Mouse (Mus musculus): ENCODE results near the gene Rapgef4. TPM values are rescaled to one million over a fixed set of nuclear protein-coding genes. Genes with fewer than 3 reads are reported as not detected.

Rapgef4 gene
- polyA plus RNA-seq, 1 experiment from 2014 or later: 3.6 TPM

DNA sequence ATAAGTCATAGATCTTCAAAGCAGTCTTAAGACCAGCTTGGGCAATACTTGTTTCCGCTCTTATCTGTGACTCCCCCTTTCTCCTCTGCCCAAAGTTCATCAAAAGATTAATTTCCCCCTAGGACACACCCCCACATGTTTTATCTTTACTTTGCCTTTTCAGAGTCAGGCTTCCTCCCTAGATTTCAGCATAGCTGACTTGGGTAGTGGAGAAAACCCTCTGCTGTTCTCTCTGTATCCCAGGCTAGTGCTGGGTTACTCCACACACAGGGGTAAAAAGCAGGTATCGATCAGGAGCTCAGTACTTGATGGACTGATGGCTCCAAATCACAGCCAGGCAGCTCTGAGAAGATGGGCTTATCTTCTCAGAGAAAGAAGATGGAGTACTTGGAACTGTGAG, 109.0 kb downstream of the Rapgef4 start:
- 74% methylated on average over 2 of the region's 2 CpGs for WGBS
- no peak overlapping the region for H3K27ac ChIP-seq (replicated peaks)
- H3K4me1 ChIP-seq (replicated peaks; ENCODE audit: control insufficient read depth, insufficient read depth): no peaks in the 10 kb centered on the region; the same call in 1 of the 2 replicates

GRCm38 (mm10) chr2:72092046-72092445, 111.0 kb downstream of the Rapgef4 start:
- Histone ChIP-seq H3K27ac (replicated peaks) (no peak overlapping the region), H3K4me3 (ENCODE audit: low read depth, low read length) (no peak overlapping the region), H3K27me3 (ENCODE audit: control insufficient read depth, insufficient read depth, low read length) (no peaks in the 10 kb centered on the region), H3K9ac (ENCODE audit: low read length) (no peak overlapping the region), H3K4me2 (replicated peaks; ENCODE audit: low read depth) (no peak overlapping the region), H3K9me3 (ENCODE audit: control insufficient read depth, low read length) (no peaks in the 10 kb centered on the region), H3K4me1 (replicated peaks; ENCODE audit: control insufficient read depth, insufficient read depth) (no peaks in the 10 kb centered on the region; the same call in 1 of the 2 replicates), H3K36me3 (ENCODE audit: control insufficient read depth, insufficient read depth, low read length) (no peaks in the 10 kb centered on the region)
- TF ChIP-seq CTCF (IDR thresholded peaks at IDR 0.05; ENCODE audit: low read depth) (no peak), EP300 (optimal IDR thresholded peaks at IDR 0.05) (no peak)
- ATAC-seq (ENCODE audit: low FRiP score, low TSS enrichment) (no peak), DNase-seq (ENCODE audit: low spot score) (no peak)
- 31% methylated on average over 3 of the region's 3 CpGs for WGBS

More for the DNA sequence above, 109.0 kb downstream of the Rapgef4 start:
- no peak for TF ChIP-seq EP300 (optimal IDR thresholded peaks at IDR 0.05)
- TF ChIP-seq CTCF (IDR thresholded peaks at IDR 0.05; ENCODE audit: low read depth): no peak
- H3K9ac ChIP-seq (ENCODE audit: low read length): no peak overlapping the region
- no peaks in the 10 kb centered on the region for H3K36me3 ChIP-seq (ENCODE audit: control insufficient read depth, insufficient read depth, low read length)
- no peak overlapping the region for H3K4me2 ChIP-seq (replicated peaks; ENCODE audit: low read depth)
- DNase-seq (ENCODE audit: low spot score) (no peak), ATAC-seq (ENCODE audit: low FRiP score, low TSS enrichment) (no peak)
- no peak overlapping the region for H3K4me3 ChIP-seq (ENCODE audit: low read depth, low read length)
- no peaks in the 10 kb centered on the region for H3K9me3 ChIP-seq (ENCODE audit: control insufficient read depth, low read length)
- H3K27me3 ChIP-seq (ENCODE audit: control insufficient read depth, insufficient read depth, low read length): no peaks in the 10 kb centered on the region

DNA sequence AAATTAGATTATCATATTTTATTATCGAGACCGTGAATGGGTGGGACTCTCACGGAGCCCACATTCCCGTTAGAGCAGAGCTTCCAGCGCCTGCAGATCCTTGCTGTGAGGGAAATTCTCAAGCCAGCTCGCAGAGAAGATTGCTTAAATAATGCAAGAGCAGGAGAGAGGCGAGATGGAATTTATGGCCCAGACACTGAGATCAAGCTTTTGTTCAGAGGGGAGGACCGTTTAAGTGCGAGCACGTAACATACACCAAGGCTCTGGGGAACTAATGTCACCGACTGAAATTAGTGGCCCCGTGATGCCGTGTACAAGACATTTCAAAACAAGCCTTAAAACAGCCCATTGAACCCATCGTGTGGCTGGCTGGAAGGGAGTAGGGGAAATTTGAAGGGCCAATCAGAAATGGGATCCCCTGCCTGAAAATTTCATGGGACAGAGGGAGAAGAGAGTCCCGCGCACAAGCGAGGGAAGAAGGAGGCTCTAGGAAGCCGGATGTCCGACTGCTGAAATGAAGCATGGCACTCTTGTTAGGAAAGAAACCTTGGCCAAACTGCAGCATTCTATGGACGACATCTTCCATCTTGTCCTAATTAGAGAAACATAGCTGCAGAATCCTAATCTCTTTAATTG, 112.5 kb downstream of the Rapgef4 start:
- Histone ChIP-seq H3K4me1 (replicated peaks; ENCODE audit: control insufficient read depth, insufficient read depth) (no peaks in the 10 kb centered on the region; the same call in 1 of the 2 replicates), H3K27me3 (ENCODE audit: control insufficient read depth, insufficient read depth, low read length) (no peaks in the 10 kb centered on the region), H3K36me3 (ENCODE audit: control insufficient read depth, insufficient read depth, low read length) (no peaks in the 10 kb centered on the region), H3K9me3 (ENCODE audit: control insufficient read depth, low read length) (no peaks in the 10 kb centered on the region), H3K4me2 (replicated peaks; ENCODE audit: low read depth) (no peak overlapping the region), H3K9ac (ENCODE audit: low read length) (no peak overlapping the region), H3K27ac (replicated peaks) (no peak overlapping the region), H3K4me3 (ENCODE audit: low read depth, low read length) (no peak overlapping the region)
- TF ChIP-seq EP300 (optimal IDR thresholded peaks at IDR 0.05): no peak
- TF ChIP-seq CTCF (IDR thresholded peaks at IDR 0.05; ENCODE audit: low read depth): no peak
- no peak for ATAC-seq (ENCODE audit: low FRiP score, low TSS enrichment)
- no peak for DNase-seq (ENCODE audit: low spot score)
- WGBS: 77% methylated on average over 20 of the region's 20 CpGs

DNA sequence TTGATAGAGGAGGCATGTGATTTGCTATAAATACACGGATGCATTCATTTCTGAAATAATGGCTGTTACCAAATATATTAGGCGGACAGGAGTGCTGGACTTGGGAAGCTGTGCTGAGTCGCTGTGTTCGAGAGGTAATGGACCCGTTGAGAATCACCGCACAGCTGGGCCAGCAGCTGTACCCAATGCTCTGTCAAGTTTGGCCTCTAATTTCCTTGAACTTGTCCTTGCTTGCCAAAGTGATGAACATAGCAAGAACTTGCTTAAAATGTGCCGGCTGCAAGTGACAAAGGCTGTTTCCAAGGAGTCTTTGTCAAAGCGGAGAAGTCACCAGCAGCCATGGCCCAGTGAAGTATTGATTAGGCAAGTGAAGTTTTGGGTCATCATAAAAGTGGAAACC, 113.0 kb downstream of the Rapgef4 start:
- no peak overlapping the region for H3K4me3 ChIP-seq (ENCODE audit: low read depth, low read length)
- TF ChIP-seq EP300 (optimal IDR thresholded peaks at IDR 0.05) (no peak), CTCF (IDR thresholded peaks at IDR 0.05; ENCODE audit: low read depth) (no peak)
- no peaks in the 10 kb centered on the region for H3K27me3 ChIP-seq (ENCODE audit: control insufficient read depth, insufficient read depth, low read length)
- H3K9me3 ChIP-seq (ENCODE audit: control insufficient read depth, low read length): no peaks in the 10 kb centered on the region
- DNase-seq (ENCODE audit: low spot score) (no peak), ATAC-seq (ENCODE audit: low FRiP score, low TSS enrichment) (no peak)
- H3K4me1 ChIP-seq (replicated peaks; ENCODE audit: control insufficient read depth, insufficient read depth): no peaks in the 10 kb centered on the region; the same call in 1 of the 2 replicates
- H3K9ac ChIP-seq (ENCODE audit: low read length): no peak overlapping the region
- no peak overlapping the region for H3K27ac ChIP-seq (replicated peaks)
- H3K4me2 ChIP-seq (replicated peaks; ENCODE audit: low read depth): no peak overlapping the region
- 62% methylated on average over 8 of the region's 8 CpGs for WGBS
- H3K36me3 ChIP-seq (ENCODE audit: control insufficient read depth, insufficient read depth, low read length): no peaks in the 10 kb centered on the region

DNA sequence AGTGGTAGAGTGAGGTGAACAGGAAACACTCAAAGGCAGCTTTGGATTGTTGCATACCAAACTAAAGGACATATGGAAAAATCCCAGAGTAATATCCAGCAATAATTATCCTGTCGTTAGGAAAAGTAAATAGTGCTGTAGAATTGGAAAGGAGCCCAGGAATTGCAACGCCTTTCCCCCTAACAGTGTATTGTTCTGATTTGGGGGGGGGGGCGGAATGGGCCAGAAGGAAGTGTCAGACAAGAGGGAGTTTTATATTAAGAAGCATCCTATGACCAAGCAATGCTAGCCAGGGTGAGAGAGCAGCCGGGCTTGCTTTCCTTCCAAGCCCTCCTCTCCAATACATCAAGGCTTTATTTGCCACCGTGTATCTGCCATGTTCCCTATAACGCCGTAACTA, 113.4 kb downstream of the Rapgef4 start:
- H3K27me3 ChIP-seq (ENCODE audit: control insufficient read depth, insufficient read depth, low read length): no peaks in the 10 kb centered on the region
- DNase-seq (ENCODE audit: low spot score) (no peak), ATAC-seq (ENCODE audit: low FRiP score, low TSS enrichment) (no peak)
- 52% methylated on average over 7 of the region's 7 CpGs for WGBS
- no peak overlapping the region for H3K27ac ChIP-seq (replicated peaks)
- no peak for TF ChIP-seq EP300 (optimal IDR thresholded peaks at IDR 0.05)
- no peak for TF ChIP-seq CTCF (IDR thresholded peaks at IDR 0.05; ENCODE audit: low read depth)
- H3K4me2 ChIP-seq (replicated peaks; ENCODE audit: low read depth): no peak overlapping the region
- H3K9me3 ChIP-seq (ENCODE audit: control insufficient read depth, low read length): no peaks in the 10 kb centered on the region
- no peaks in the 10 kb centered on the region; the same call in 1 of the 2 replicates for H3K4me1 ChIP-seq (replicated peaks; ENCODE audit: control insufficient read depth, insufficient read depth)
- no peak overlapping the region for H3K4me3 ChIP-seq (ENCODE audit: low read depth, low read length)
- no peaks in the 10 kb centered on the region for H3K36me3 ChIP-seq (ENCODE audit: control insufficient read depth, insufficient read depth, low read length)
- no peak overlapping the region for H3K9ac ChIP-seq (ENCODE audit: low read length)

DNA sequence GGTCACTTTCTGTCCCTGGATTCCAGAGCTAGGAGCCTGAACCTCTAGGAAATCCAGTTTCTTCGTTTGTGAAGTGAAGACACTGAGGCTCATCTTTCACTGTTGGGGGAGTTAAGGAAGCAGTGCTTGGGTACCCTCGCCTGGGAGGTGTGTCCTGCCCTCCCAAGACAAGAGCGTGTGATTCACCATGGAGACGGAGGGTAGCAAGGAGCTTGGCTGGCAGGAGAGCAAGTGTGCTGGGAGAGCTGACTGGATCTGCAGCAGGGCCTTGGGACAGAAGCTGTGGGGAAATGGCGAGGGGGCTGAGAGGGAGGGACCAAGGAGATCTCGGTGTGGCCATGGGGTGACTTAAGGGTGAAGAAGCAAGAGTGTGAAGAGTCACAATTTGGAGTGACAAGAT, 114.0 kb downstream of the Rapgef4 start:
- Histone ChIP-seq H3K4me2 (replicated peaks; ENCODE audit: low read depth) (no peak overlapping the region), H3K4me3 (ENCODE audit: low read depth, low read length) (no peak overlapping the region), H3K36me3 (ENCODE audit: control insufficient read depth, insufficient read depth, low read length) (no peaks in the 10 kb centered on the region), H3K27ac (replicated peaks) (no peak overlapping the region), H3K9me3 (ENCODE audit: control insufficient read depth, low read length) (no peaks in the 10 kb centered on the region), H3K27me3 (ENCODE audit: control insufficient read depth, insufficient read depth, low read length) (no peaks in the 10 kb centered on the region), H3K9ac (ENCODE audit: low read length) (no peak overlapping the region), H3K4me1 (replicated peaks; ENCODE audit: control insufficient read depth, insufficient read depth) (no peaks in the 10 kb centered on the region; the same call in 1 of the 2 replicates)
- 54% methylated on average over 6 of the region's 6 CpGs for WGBS
- TF ChIP-seq EP300 (optimal IDR thresholded peaks at IDR 0.05) (no peak), CTCF (IDR thresholded peaks at IDR 0.05; ENCODE audit: low read depth) (no peak)
- DNase-seq (ENCODE audit: low spot score): no peak
- no peak for ATAC-seq (ENCODE audit: low FRiP score, low TSS enrichment)

All from stomach, postnatal 0 days (tissue).